Mouse (Mus musculus): Measurements from ENCODE around the gene Crim1. TPM values are rescaled to one million over a fixed set of nuclear protein-coding genes. Genes with fewer than 3 reads are reported as not detected.

The Crim1 gene
- polyA plus RNA-seq, 1 experiment from 2014 or later = 3.9 TPM

DNA sequence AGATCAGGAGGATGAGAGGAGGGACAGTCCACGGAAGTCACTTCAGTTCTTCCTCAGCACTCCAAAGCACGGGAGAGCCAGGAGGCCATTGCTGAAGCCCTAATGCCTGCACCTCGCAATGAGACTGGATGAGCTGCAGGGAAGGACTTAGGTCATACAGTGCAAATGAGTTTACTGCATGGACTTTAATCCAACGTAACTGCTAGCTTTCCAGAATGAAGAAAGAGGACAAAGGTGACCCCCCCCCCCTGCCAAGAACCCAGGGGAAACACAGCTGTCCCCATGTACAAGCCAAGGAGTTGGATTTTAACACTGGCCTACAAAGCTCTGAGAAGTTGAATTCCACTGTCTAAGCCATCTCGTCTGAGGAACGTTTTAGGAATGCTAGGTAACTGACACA, 201.3 kb downstream of the Crim1 start:
- Histone ChIP-seq H3K4me1 (ENCODE audit: control insufficient read depth, insufficient read depth, low read length) (peaks cover 30% of the 10 kb centered on the region), H3K4me3 (ENCODE audit: low read length) (no peak overlapping the region), H3K27me3 (replicated peaks; ENCODE audit: control insufficient read depth, insufficient read depth, low read length) (no peaks in the 10 kb centered on the region), H3K27ac (ENCODE audit: low read length) (peak overlapping the region; percentile 67), H3K4me2 (ENCODE audit: low read depth, low read length) (no peak overlapping the region), H3K9me3 (ENCODE audit: control insufficient read depth, low read length) (no peaks in the 10 kb centered on the region), H3K36me3 (ENCODE audit: control insufficient read depth, insufficient read depth, low read length) (peaks cover 13% of the 10 kb centered on the region; the same call in 1 of the 2 replicates), H3K9ac (ENCODE audit: low read depth, low read length) (0 out of 2 replicates have a peak overlapping the region, but pooled peaks have one; percentile 13)
- 55% methylated on average over 6 of the region's 6 CpGs for WGBS
- ATAC-seq = peak; percentile 89

DNA sequence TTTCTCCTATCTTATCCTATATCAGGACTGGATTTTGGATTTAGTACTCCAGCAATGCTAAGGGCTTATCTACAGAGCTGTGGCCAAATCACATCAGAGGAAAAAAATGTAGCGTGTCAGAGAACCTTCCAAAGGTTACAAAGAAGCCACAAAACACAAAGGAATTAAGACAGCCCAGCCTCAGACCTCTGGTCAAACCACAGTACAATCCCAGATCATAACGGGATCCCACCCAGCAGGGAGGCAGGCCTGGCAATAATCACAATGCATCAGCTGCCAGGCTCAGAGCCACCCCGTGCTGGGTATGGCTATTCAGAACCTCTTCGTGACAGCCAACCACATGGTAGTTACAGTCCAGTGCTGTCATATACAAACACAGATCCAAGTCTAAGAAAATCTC, 201.7 kb downstream of the Crim1 start:
- H3K27ac ChIP-seq (ENCODE audit: low read length) = peak overlapping the region; percentile 67
- H3K4me2 ChIP-seq (ENCODE audit: low read depth, low read length) = no peak overlapping the region
- no peak overlapping the region for H3K9ac ChIP-seq (ENCODE audit: low read depth, low read length)
- H3K9me3 ChIP-seq (ENCODE audit: control insufficient read depth, low read length) = no peaks in the 10 kb centered on the region
- H3K27me3 ChIP-seq (replicated peaks; ENCODE audit: control insufficient read depth, insufficient read depth, low read length) = no peaks in the 10 kb centered on the region
- peaks cover 30% of the 10 kb centered on the region for H3K4me1 ChIP-seq (ENCODE audit: control insufficient read depth, insufficient read depth, low read length)
- peak; percentile 55 for ATAC-seq
- no peak overlapping the region for H3K4me3 ChIP-seq (ENCODE audit: low read length)
- peaks cover 13% of the 10 kb centered on the region; the same call in 1 of the 2 replicates for H3K36me3 ChIP-seq (ENCODE audit: control insufficient read depth, insufficient read depth, low read length)
- 40% methylated on average over 4 of the region's 4 CpGs for WGBS

DNA sequence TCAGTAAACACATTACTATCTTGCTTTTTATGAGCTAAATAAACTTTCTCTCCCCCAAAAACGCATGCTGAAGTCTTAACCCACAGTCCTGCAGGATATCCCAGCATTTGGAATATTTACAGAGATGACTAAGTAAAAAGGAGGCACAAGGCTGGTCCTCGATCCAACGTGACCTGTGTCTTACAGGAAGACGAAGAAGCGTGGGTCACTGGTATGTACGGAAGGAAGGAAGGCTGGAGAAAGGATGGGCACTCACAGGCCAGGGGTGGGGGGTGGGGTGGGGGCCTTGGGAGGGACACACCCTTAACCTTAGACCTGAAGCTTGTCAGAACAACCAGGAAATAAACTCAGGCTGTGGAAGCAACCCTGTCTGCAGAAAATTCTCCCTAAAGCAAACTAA, 202.1 kb downstream of the Crim1 start:
- peak; percentile 24 for ATAC-seq
- Histone ChIP-seq H3K4me1 (ENCODE audit: control insufficient read depth, insufficient read depth, low read length) (peaks cover 30% of the 10 kb centered on the region), H3K27me3 (replicated peaks; ENCODE audit: control insufficient read depth, insufficient read depth, low read length) (no peaks in the 10 kb centered on the region), H3K4me3 (ENCODE audit: low read length) (no peak overlapping the region), H3K9me3 (ENCODE audit: control insufficient read depth, low read length) (no peaks in the 10 kb centered on the region), H3K4me2 (ENCODE audit: low read depth, low read length) (no peak overlapping the region), H3K27ac (ENCODE audit: low read length) (peak overlapping the region; percentile 67; the same call in 1 of the 2 replicates), H3K9ac (ENCODE audit: low read depth, low read length) (no peak overlapping the region), H3K36me3 (ENCODE audit: control insufficient read depth, insufficient read depth, low read length) (peaks cover 13% of the 10 kb centered on the region; the same call in 1 of the 2 replicates)
- 42% methylated on average over 6 of the region's 6 CpGs for WGBS

DNA sequence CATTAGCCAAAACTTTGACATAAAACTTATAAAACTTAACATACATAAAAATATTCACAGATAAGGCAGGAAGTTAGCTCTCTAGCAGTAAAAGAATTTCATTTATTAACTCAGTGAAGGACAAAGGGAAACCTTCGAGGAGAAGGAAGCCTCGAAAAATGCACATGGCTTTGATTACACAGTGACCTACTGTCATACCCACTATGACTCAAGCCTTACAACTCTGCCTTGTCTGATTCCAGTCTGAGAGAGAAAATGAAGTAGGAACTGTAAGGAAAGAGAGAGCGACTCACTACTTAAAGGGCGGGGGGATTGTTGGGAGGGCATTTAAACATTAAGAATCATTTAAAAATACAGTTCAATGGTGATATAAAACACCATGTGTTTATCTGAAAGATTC, 203.2 kb downstream of the Crim1 start:
- ATAC-seq = no peak
- H3K4me3 ChIP-seq (ENCODE audit: low read length) = no peak overlapping the region
- H3K27me3 ChIP-seq (replicated peaks; ENCODE audit: control insufficient read depth, insufficient read depth, low read length) = no peaks in the 10 kb centered on the region
- no peak overlapping the region for H3K9ac ChIP-seq (ENCODE audit: low read depth, low read length)
- peaks cover 31% of the 10 kb centered on the region for H3K4me1 ChIP-seq (ENCODE audit: control insufficient read depth, insufficient read depth, low read length)
- H3K27ac ChIP-seq (ENCODE audit: low read length) = no peak overlapping the region
- no peak overlapping the region for H3K4me2 ChIP-seq (ENCODE audit: low read depth, low read length)
- H3K9me3 ChIP-seq (ENCODE audit: control insufficient read depth, low read length) = no peaks in the 10 kb centered on the region
- 62% methylated on average over 4 of the region's 4 CpGs for WGBS
- peaks cover 10% of the 10 kb centered on the region; the same call in 1 of the 2 replicates for H3K36me3 ChIP-seq (ENCODE audit: control insufficient read depth, insufficient read depth, low read length)

DNA sequence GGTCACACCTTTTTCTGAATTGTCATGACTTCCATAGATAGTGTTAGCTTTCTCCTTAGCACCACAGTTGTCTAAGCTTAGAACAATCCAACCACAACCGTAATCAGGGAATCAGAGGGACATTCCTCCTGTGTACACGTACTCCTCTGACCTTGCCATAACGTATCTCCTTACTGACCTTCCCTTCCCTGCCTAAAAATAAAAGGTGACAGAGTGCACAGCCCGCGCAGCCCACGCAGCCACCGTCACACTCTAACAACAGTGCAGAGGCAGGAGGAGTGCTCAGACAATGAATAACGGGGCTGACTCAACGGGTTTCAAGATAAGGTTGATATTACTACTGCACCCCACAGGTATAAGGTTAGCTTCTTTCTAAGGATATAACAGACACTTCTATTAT, 203.8 kb downstream of the Crim1 start:
- Histone ChIP-seq H3K27ac (ENCODE audit: low read length) (no peak overlapping the region), H3K36me3 (ENCODE audit: control insufficient read depth, insufficient read depth, low read length) (peaks cover 10% of the 10 kb centered on the region; the same call in 1 of the 2 replicates)
- 82% methylated on average over 9 of the region's 9 CpGs for WGBS

DNA sequence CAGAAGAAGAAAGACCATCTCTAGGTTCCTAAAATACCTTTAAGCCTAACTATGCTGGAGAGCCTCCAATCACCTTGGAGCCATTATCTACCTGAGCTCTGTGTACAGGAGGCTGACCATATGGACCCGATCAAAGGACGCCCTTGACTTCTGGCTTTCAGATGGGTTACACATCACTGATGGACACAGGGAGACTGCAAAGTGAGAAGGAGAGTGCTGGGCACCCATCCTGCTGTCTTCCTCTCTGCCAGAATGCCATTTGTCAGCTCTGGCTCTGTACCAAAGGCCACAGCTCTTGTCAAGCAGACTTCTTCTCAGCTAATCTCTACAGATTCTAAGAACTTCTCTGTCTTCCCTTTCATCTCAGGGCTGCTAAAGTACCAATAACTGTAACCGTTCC, 205.3 kb downstream of the Crim1 start:
- Histone ChIP-seq H3K9me3 (ENCODE audit: control insufficient read depth, low read length) (no peaks in the 10 kb centered on the region), H3K4me1 (ENCODE audit: control insufficient read depth, insufficient read depth, low read length) (peaks cover 31% of the 10 kb centered on the region), H3K4me3 (ENCODE audit: low read length) (no peak overlapping the region), H3K9ac (ENCODE audit: low read depth, low read length) (no peak overlapping the region), H3K36me3 (ENCODE audit: control insufficient read depth, insufficient read depth, low read length) (peaks cover 7% of the 10 kb centered on the region; the same call in 1 of the 2 replicates), H3K27me3 (replicated peaks; ENCODE audit: control insufficient read depth, insufficient read depth, low read length) (no peaks in the 10 kb centered on the region), H3K4me2 (ENCODE audit: low read depth, low read length) (no peak overlapping the region), H3K27ac (ENCODE audit: low read length) (no peak overlapping the region)
- 92% methylated on average over 3 of the region's 3 CpGs for WGBS
- ATAC-seq = no peak

More for the DNA sequence above, 203.8 kb downstream of the Crim1 start:
- Histone ChIP-seq H3K4me2 (ENCODE audit: low read depth, low read length) (no peak overlapping the region), H3K27me3 (replicated peaks; ENCODE audit: control insufficient read depth, insufficient read depth, low read length) (no peaks in the 10 kb centered on the region), H3K4me3 (ENCODE audit: low read length) (no peak overlapping the region), H3K9me3 (ENCODE audit: control insufficient read depth, low read length) (no peaks in the 10 kb centered on the region), H3K4me1 (ENCODE audit: control insufficient read depth, insufficient read depth, low read length) (peaks cover 33% of the 10 kb centered on the region), H3K9ac (ENCODE audit: low read depth, low read length) (no peak overlapping the region)
- ATAC-seq = no peak

DNA sequence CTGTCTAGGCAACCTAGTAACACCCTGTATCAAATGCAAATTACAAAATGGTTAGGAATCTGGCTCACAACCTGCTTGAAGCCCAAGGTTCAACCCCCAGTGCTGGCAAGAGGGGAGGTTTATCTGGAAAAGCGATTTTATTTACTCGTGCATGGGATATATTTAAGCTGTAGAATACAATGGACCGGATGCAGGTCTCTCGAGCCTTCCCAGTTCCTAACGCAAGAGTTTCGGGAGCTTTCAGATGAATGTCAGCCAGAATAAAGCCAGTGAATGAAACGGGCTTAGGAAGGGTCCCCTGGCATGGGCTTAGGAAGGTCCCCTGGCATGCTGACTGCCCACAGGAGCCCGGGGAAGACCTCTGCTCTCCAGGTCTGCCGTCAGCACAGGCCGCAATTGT, 206.8 kb downstream of the Crim1 start:
- H3K27ac ChIP-seq (ENCODE audit: low read length) = no peak overlapping the region
- ATAC-seq = no peak

DNA sequence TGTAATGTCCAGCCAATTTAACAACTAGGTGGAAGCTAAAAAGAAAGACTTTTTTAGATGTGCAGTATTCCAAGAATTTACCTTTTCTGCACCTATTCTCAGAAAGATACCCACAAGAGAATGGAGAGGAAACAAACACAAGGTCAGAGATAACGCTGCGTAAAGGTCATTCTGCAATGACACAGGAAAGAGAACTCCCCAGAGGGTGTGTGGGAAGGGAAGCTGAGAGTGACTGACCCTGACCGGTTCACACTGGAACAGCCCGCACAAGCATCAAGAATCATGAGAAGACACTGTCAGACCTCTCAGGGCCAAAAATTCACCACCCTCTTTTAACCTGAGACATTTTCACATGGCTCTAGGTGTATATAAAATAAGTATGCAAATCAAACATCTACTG, 207.5 kb downstream of the Crim1 start:
- H3K4me1 ChIP-seq (ENCODE audit: control insufficient read depth, insufficient read depth, low read length) = peaks cover 15% of the 10 kb centered on the region
- H3K27ac ChIP-seq (ENCODE audit: low read length) = no peak overlapping the region
- no peak overlapping the region for H3K9ac ChIP-seq (ENCODE audit: low read depth, low read length)
- H3K36me3 ChIP-seq (ENCODE audit: control insufficient read depth, insufficient read depth, low read length) = peaks cover 5% of the 10 kb centered on the region; the same call in 1 of the 2 replicates
- no peaks in the 10 kb centered on the region for H3K9me3 ChIP-seq (ENCODE audit: control insufficient read depth, low read length)
- no peaks in the 10 kb centered on the region for H3K27me3 ChIP-seq (replicated peaks; ENCODE audit: control insufficient read depth, insufficient read depth, low read length)
- ATAC-seq = no peak
- H3K4me3 ChIP-seq (ENCODE audit: low read length) = no peak overlapping the region
- WGBS = 65% methylated on average over 4 of the region's 4 CpGs
- no peak overlapping the region for H3K4me2 ChIP-seq (ENCODE audit: low read depth, low read length)

More for the DNA sequence above, 206.8 kb downstream of the Crim1 start:
- no peaks in the 10 kb centered on the region for H3K9me3 ChIP-seq (ENCODE audit: control insufficient read depth, low read length)
- peaks cover 21% of the 10 kb centered on the region for H3K4me1 ChIP-seq (ENCODE audit: control insufficient read depth, insufficient read depth, low read length)
- 82% methylated on average over 10 of the region's 10 CpGs for WGBS
- no peaks in the 10 kb centered on the region for H3K27me3 ChIP-seq (replicated peaks; ENCODE audit: control insufficient read depth, insufficient read depth, low read length)
- no peak overlapping the region for H3K4me2 ChIP-seq (ENCODE audit: low read depth, low read length)
- no peak overlapping the region for H3K4me3 ChIP-seq (ENCODE audit: low read length)
- H3K36me3 ChIP-seq (ENCODE audit: control insufficient read depth, insufficient read depth, low read length) = peaks cover 5% of the 10 kb centered on the region; the same call in 1 of the 2 replicates
- no peak overlapping the region for H3K9ac ChIP-seq (ENCODE audit: low read depth, low read length)

DNA sequence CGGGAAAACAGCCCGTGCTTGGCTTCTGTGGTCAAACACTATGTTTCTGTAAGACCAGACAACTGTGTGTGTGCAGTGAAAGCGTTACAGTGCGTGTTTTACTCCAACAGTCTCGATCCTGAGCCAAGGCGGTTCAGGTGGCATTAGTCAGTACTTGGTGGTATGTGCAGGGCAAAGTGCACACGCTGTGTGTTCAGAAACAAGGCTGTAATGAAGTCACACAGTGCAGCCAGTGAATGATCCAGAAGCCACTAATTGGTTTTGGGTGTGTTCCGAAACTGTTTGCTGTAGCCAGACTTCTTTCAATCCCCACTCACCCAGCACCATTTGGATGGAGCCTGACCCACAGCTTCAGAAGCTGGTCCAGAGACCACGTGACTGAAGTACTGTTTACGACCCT, 208.3 kb downstream of the Crim1 start:
- Histone ChIP-seq H3K4me2 (ENCODE audit: low read depth, low read length) (no peak overlapping the region), H3K9ac (ENCODE audit: low read depth, low read length) (no peak overlapping the region), H3K4me1 (ENCODE audit: control insufficient read depth, insufficient read depth, low read length) (peaks cover 10% of the 10 kb centered on the region), H3K27ac (ENCODE audit: low read length) (no peak overlapping the region), H3K27me3 (replicated peaks; ENCODE audit: control insufficient read depth, insufficient read depth, low read length) (no peaks in the 10 kb centered on the region), H3K4me3 (ENCODE audit: low read length) (no peak overlapping the region), H3K9me3 (ENCODE audit: control insufficient read depth, low read length) (no peaks in the 10 kb centered on the region), H3K36me3 (ENCODE audit: control insufficient read depth, insufficient read depth, low read length) (peaks cover 5% of the 10 kb centered on the region; the same call in 1 of the 2 replicates)
- 78% methylated on average over 10 of the region's 10 CpGs for WGBS
- peak; percentile 59; the same call in 1 of the 2 replicates for ATAC-seq

DNA sequence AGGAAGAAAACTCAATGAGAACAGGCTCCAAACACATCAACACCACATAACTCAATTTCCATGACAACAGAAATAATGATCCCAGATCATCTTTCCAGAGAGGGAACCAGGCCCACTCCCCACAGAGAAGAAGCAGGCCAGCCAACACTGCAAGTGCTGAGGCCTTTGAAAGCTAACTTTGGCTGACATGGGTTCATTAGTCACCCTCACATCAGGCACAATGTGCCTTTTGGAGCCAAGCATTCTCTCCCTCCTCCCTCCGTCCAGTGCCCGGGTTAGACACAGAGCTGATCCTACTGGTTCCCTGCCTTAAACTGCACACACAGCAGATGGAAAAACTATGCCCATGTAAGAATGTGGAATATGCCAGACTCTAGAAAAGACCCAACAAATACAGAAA, 209.9 kb downstream of the Crim1 start:
- WGBS = 64% methylated on average over 2 of the region's 2 CpGs
- Histone ChIP-seq H3K4me2 (ENCODE audit: low read depth, low read length) (no peak overlapping the region), H3K27me3 (replicated peaks; ENCODE audit: control insufficient read depth, insufficient read depth, low read length) (no peaks in the 10 kb centered on the region), H3K36me3 (ENCODE audit: control insufficient read depth, insufficient read depth, low read length) (no peaks in the 10 kb centered on the region), H3K4me3 (ENCODE audit: low read length) (no peak overlapping the region), H3K27ac (ENCODE audit: low read length) (no peak overlapping the region), H3K4me1 (ENCODE audit: control insufficient read depth, insufficient read depth, low read length) (peaks cover 11% of the 10 kb centered on the region), H3K9ac (ENCODE audit: low read depth, low read length) (no peak overlapping the region), H3K9me3 (ENCODE audit: control insufficient read depth, low read length) (no peaks in the 10 kb centered on the region)
- no peak for ATAC-seq
